Comparison of ENCODE assay signal across 22 mouse cellular contexts in genomic region chr14:81957234-81957633, GRCm38 (mm10).
A peak's percentile ranks its signal among the peaks of the same experiment; 100 is the strongest.
DNase-seq lines count a peak whose midpoint lies in the region; ATAC-seq and TF ChIP-seq lines count a peak whose summit lies in the region.
"Had no signal": no experiment of that assay in that cellular context is flagged by ENCODE, and none has a peak within 500 bp of the region (broad histone marks: within the 10 kb centered on the region; RNA-seq: fewer than 3 reads in every experiment).

No protein-coding gene starts in this region.

- H3K9ac ChIP-seq in forebrain, postnatal 0 days = no peak overlapping the region
- no peak overlapping the region for H3K9ac ChIP-seq in forebrain, embryonic 12.5 days
- H3K9ac ChIP-seq: heart, embryonic 13.5 days had no signal

- no peak overlapping the region for H3K4me3 ChIP-seq in forebrain, postnatal 0 days (ENCODE audit: low read depth, low read length)
- no peak overlapping the region for H3K4me3 ChIP-seq in forebrain, embryonic 12.5 days (replicated peaks)
- H3K4me3 ChIP-seq in layer of hippocampus, adult 2 months = no peak overlapping the region
- H3K4me3 ChIP-seq: embryonic facial prominence, embryonic 10.5 days; gastrocnemius, adult 2 months; heart, embryonic 13.5 days had no signal

- H3K36me3 ChIP-seq in forebrain, postnatal 0 days (ENCODE audit: insufficient read depth) = no peaks in the 10 kb centered on the region
- H3K36me3 ChIP-seq in forebrain, embryonic 12.5 days (replicated peaks) = no peaks in the 10 kb centered on the region
- H3K36me3 ChIP-seq: embryonic facial prominence, embryonic 10.5 days; G1E; heart, embryonic 13.5 days had no signal

- no peaks in the 10 kb centered on the region for H3K27me3 ChIP-seq in forebrain, postnatal 0 days (ENCODE audit: insufficient read depth, low read length)
- H3K27me3 ChIP-seq in forebrain, embryonic 12.5 days = no peaks in the 10 kb centered on the region
- H3K27me3 ChIP-seq: heart, embryonic 13.5 days had no signal

- peak; percentile 11 to 25 for DNase-seq in cerebellum, postnatal 10 days
- DNase-seq in forebrain, postnatal 0 days = peak; percentile 27
- DNase-seq in layer of hippocampus, adult 2 months (ENCODE audit: low spot score in 2 of 2) = peak; percentile 60 to 61
- peak; percentile 6 to 80 for DNase-seq in layer of hippocampus, postnatal 14 days (ENCODE audit: low spot score in 2 of 2)
- no peak for DNase-seq in heart, adult 9 months (ENCODE audit: low spot score in 2 of 2)
- no peak for DNase-seq in yolk sac, embryonic 10.5 days (ENCODE audit: low spot score)
- DNase-seq: adrenal gland, adult 8-10 months; adrenal gland, postnatal 36 days; B cell, adult 2 months; cerebellum, adult 18-20 months; cerebellum, adult 9-11 months; gastrocnemius, adult 2 months; gastrocnemius, postnatal 25 days; heart, postnatal 36 days had no signal

- no peak overlapping the region for H3K4me2 ChIP-seq in forebrain, postnatal 0 days (ENCODE audit: low read depth)
- no peak overlapping the region for H3K4me2 ChIP-seq in forebrain, embryonic 12.5 days
- H3K4me2 ChIP-seq: heart, embryonic 13.5 days had no signal

- no peaks in the 10 kb centered on the region for H3K4me1 ChIP-seq in forebrain, postnatal 0 days (ENCODE audit: insufficient read depth)
- H3K4me1 ChIP-seq in forebrain, embryonic 12.5 days = no peaks in the 10 kb centered on the region
- H3K4me1 ChIP-seq: embryonic facial prominence, embryonic 10.5 days; heart, embryonic 13.5 days had no signal

- TF ChIP-seq CTCF in forebrain, postnatal 0 days (IDR thresholded peaks at IDR 0.05; ENCODE audit: low read depth) = no peak
- TF ChIP-seq CTCF in layer of hippocampus, adult 2 months (conservative IDR thresholded peaks at IDR 0.05) = no peak

- no peaks in the 10 kb centered on the region for H3K9me3 ChIP-seq in forebrain, postnatal 0 days (ENCODE audit: low read length)
- H3K9me3 ChIP-seq in forebrain, embryonic 12.5 days = no peaks in the 10 kb centered on the region
- H3K9me3 ChIP-seq: embryonic facial prominence, embryonic 10.5 days had no signal

- no peak for ATAC-seq in cerebellum, adult (ENCODE audit: insufficient number of reproducible peaks, low FRiP score, low TSS enrichment)
- ATAC-seq in forebrain, postnatal 0 days = peak; percentile 64
- ATAC-seq in forebrain, embryonic 12.5 days (ENCODE audit: low FRiP score) = no peak
- ATAC-seq: CD4-positive, CD25-positive, alpha-beta regulatory T cell, adult 4 months; hindbrain, embryonic 16.5 days; inflammation-experienced regulatory T-cells, adult 6 months had no signal

- H3K27ac ChIP-seq in forebrain, postnatal 0 days (ENCODE audit: low read depth, low read length) = no peak overlapping the region
- H3K27ac ChIP-seq in forebrain, embryonic 12.5 days = no peak overlapping the region
- peak overlapping the region; percentile 80 for H3K27ac ChIP-seq in layer of hippocampus, adult 2 months
- H3K27ac ChIP-seq: embryonic facial prominence, embryonic 10.5 days; gastrocnemius, adult 2 months; heart, embryonic 13.5 days had no signal

Comparison
In these comparisons a context has a peak if more than half of its experiments do, and no peak if none do; other contexts are left out.
1. DNase-seq: peak in cerebellum, postnatal 10 days (2 of 2), forebrain, postnatal 0 days (single experiment), layer of hippocampus, adult 2 months (2 of 2) and layer of hippocampus, postnatal 14 days (2 of 2); none in heart, adult 9 months (0 of 2) and yolk sac, embryonic 10.5 days (single experiment).